Mouse (Mus musculus) liver, adult 2 months (tissue): Measurements from ENCODE around the gene Exosc1. TPM values are rescaled to one million over a fixed set of nuclear protein-coding genes. Genes with fewer than 3 reads are reported as not detected.

Source experiments
- DNase-seq: peaks from one replicate; pipeline ENCODE4 v3.0.0-alpha.2; 2011; ENCODE audit warnings: low read depth, low spot score; ENCODE audit errors: extremely low read depth
- H3K27ac ChIP-seq: fragments of 200-500 bp; replicated peaks from 2 replicates; pipeline ENCODE4 v1.5.1; 2012; ENCODE audit warnings: low read depth, mild to moderate bottlenecking, control low read depth, inconsistent platforms, low read length; ENCODE audit not compliant: insufficient read depth
- H3K27me3 ChIP-seq: fragments of 200-500 bp; 2 replicates; pipeline ENCODE4 v1.6.1; 2012; ENCODE audit warnings: mild to moderate bottlenecking, moderate library complexity, low read length, inconsistent platforms; ENCODE audit not compliant: control insufficient read depth, insufficient read depth
- H3K36me3 ChIP-seq: fragments of 200-500 bp; 2 replicates; pipeline ENCODE4 v1.6.1; 2012; ENCODE audit warnings: low read length, inconsistent platforms; ENCODE audit not compliant: control insufficient read depth, insufficient read depth
- H3K4me1 ChIP-seq: fragments of 200-500 bp; 2 replicates; pipeline ENCODE4 v1.6.1; 2011; ENCODE audit warnings: low read length; ENCODE audit not compliant: control insufficient read depth, insufficient read depth
- H3K4me3 ChIP-seq: fragments of 200-500 bp; 2 replicates; pipeline ENCODE4 v1.5.1; 2011; ENCODE audit warnings: low read depth, mild to moderate bottlenecking, control low read depth, low read length, moderate library complexity; ENCODE audit not compliant: insufficient read depth
- H3K79me2 ChIP-seq: fragments of 200-500 bp; 2 replicates; pipeline ENCODE4 v1.6.1; 2012; ENCODE audit warnings: inconsistent platforms, mild to moderate bottlenecking, low read length, moderate library complexity; ENCODE audit not compliant: control insufficient read depth, insufficient read depth
- H3K9ac ChIP-seq: fragments of 200-500 bp; 2 replicates; pipeline ENCODE4 v1.6.1; 2012; ENCODE audit warnings: low read depth, mild to moderate bottlenecking, control low read depth, inconsistent platforms, low read length
- CTCF ChIP-seq: fragments of 200-500 bp; IDR thresholded peaks from 2 replicates; pipeline ENCODE4 v1.5.1; 2011; ENCODE audit warnings: low read depth, low read length, control low read depth
- POLR2A ChIP-seq: fragments of 200-500 bp; IDR thresholded peaks from 2 replicates; pipeline ENCODE4 v1.6.1; 2011; ENCODE audit warnings: low read length, control low read depth; ENCODE audit not compliant: insufficient read depth; ENCODE audit errors: extremely low read depth
- WGBS: fragments of 180-500 bp; shearing (Covaris S2); methylation state at CpG from one replicate; pipeline ENCODE4 v1.1.7; 2018; 5-methylcytosine and 5-hydroxymethylcytosine counted together
- polyA plus RNA-seq: library from polyadenylated mRNA; depleted of rRNA; stranded (reverse); fragments of >200 nt; gene quantifications from 2 replicates; pipeline ENCODE4 v1.2.3, GENCODE M21; 2012; rRNA removed
- total RNA-seq: library from RNA; depleted of rRNA; stranded (reverse); fragments of >200 nt; gene quantifications from 2 replicates; pipeline ENCODE4 v1.2.3, GENCODE M21; 2014; rRNA removed

Exosc1 gene
- total RNA-seq (5.6 and 6.5 TPM in 2 replicates), polyA plus RNA-seq (5.9 and 8.2 TPM in 2 replicates)

DNA sequence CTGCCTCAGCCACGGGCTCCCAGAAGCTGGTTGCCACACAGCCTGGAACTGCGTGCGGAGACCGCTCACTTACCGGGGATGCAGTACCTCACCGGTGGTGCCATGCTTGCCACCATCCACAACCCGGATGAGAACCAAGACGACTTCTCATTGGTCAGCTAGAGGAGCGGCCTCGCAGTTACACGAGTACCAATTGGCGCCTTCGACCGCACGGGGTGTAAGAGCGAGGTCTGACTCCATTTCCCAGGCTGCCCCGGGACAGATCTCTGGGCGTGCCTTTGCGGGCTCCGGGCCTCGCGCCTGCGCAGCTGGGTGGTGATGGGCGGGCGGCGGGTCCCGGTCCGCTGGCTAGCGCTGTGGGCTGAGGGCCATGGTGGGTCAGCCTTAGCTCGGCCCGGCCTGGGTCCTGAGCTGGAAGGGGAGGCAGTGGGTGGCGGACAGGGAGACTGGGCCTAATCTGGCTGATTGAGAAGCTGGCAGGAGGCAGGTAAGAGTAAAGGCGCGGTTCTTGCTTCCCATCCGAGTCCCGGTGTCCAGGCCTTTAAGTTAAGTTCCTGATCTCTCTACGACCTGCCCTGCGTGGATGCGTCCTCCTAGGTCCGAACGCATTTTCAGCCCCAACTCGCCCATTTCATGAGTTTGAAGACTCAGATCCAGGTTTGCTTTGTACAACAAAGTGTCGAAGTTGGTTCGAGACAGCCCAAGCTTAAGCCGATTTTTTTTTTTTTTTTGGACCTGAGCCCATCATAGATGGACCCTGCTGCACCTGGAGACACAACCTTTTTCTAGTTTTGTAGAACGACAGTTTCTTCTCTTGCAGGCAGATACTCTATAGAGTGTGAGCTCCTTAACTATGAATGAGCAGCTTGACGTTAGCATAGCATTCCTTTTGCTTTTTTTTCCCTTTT is at the start of gene Exosc1, which contains the start of gene Zdhhc16:
Gene Exosc1 (minus strand): TSS at position 245 of the 908 bp plus-strand sequence.
Gene Zdhhc16 (plus strand): TSS at position 302 of the 908 bp plus-strand sequence.
- H3K27ac ChIP-seq: peak within 1 kb of the TSS; percentile 51

GRCm38 (mm10) chr19:41982791-41983150 is 49.5 kb upstream of the Exosc1 start:
- TF ChIP-seq POLR2A: no peak
- TF ChIP-seq CTCF: no peak
- H3K9ac ChIP-seq: peak overlapping the region; percentile 89
- peaks cover 3% of the 10 kb centered on the region for H3K4me1 ChIP-seq
- H3K36me3 ChIP-seq: no peaks in the 10 kb centered on the region
- WGBS: 7% methylated on average over 4 of the region's 4 CpGs
- peak overlapping the region; percentile 71 for H3K4me3 ChIP-seq
- DNase-seq: peak; percentile 43
- H3K27ac ChIP-seq: peak overlapping the region; percentile 75
- peaks cover 33% of the 10 kb centered on the region for H3K79me2 ChIP-seq
- no peaks in the 10 kb centered on the region for H3K27me3 ChIP-seq

More for the DNA sequence above, at the start of gene Exosc1, which contains the start of gene Zdhhc16:
- peaks cover 4% of the 10 kb centered on the region; the same call in 1 of the 2 replicates for H3K36me3 ChIP-seq
- TF ChIP-seq POLR2A (peak; percentile 50), CTCF (no peak)
- peaks cover 6% of the 10 kb centered on the region for H3K4me1 ChIP-seq
- H3K79me2 ChIP-seq: peaks cover 6% of the 10 kb centered on the region; the same call in 1 of the 2 replicates
- H3K9ac ChIP-seq: peak within 1 kb of the TSS; percentile 93
- WGBS: under 1% methylated on average over 47 of the region's 47 CpGs
- peak; percentile 95 for DNase-seq
- H3K27me3 ChIP-seq: no peaks in the 10 kb centered on the region
- peak within 1 kb of the TSS; percentile 95 for H3K4me3 ChIP-seq

DNA sequence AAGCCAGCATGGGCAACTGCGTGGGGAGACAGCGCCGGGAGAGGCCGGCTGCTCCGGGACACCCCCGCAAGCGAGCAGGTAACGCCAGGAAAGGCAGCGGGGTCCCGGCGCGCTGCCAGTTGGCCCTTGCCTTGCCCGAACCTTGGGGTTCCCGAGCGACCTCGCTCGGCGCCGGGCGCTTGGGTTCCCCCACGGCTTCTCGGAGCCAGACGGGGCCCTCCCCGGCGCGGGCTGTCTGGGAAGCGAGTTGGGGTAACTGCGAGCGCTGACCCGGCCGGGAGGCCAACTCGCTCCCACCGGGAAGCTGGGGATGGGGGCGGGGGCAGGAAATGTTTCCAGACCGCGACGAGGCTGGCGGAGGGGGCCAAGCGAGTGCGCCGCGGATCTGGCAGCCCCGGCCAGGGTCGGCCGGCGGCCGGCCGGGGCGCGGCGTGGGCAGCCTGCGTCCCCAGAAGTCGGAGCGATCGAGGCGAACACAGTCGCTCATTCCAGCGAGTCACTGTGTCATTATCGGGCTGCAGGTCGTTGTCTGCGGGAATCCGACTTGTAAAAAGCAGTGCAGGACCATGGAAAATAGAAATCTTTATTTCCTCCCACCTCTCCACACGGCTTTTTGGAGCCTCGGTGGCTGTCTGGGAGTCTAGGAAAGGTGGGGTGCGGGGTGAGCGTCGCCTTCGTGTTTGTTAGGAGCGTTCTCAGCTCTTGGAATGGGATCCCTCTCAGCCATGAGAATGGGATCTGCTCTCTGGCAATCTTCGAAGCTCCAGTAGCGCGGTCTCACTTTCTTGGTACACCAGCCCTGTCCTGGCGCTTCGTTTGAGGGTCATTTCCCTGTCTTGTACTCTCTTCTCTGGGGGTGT is 48.9 kb upstream of the Exosc1 start:
- H3K27ac ChIP-seq: peak overlapping the region; percentile 75
- H3K79me2 ChIP-seq: peaks cover 34% of the 10 kb centered on the region
- no peaks in the 10 kb centered on the region for H3K36me3 ChIP-seq
- peak; percentile 35 for DNase-seq
- peaks cover 3% of the 10 kb centered on the region for H3K4me1 ChIP-seq
- TF ChIP-seq CTCF: no peak
- H3K27me3 ChIP-seq: no peaks in the 10 kb centered on the region
- H3K9ac ChIP-seq: peak overlapping the region; percentile 89
- under 1% methylated on average over 74 of the region's 74 CpGs for WGBS
- peak overlapping the region; percentile 71 for H3K4me3 ChIP-seq

DNA sequence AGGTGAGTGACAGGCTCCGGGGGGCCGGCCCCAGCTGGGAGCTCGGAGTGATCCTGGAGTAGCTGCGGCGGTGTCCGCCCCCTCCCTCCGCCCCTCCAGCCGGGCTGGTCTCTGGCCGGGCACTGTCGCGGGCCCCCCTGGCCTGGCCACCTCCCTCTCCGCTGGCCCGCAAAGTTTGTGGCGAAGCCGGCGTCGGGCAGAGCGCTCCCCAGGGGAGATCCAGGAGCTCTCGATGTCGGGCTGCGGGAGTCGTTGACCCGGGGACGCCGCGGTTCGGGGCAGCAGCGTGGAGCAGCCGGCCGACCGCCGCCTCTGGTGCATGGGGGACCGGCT is 48.3 kb upstream of the Exosc1 start, which contains the start of gene Ubtd1:
Gene Ubtd1 (plus strand): TSS at position 169 of the 333 bp plus-strand sequence.
- TF ChIP-seq POLR2A (0 out of 2 replicates have a peak, but pooled peaks have one; percentile 44), CTCF (no peak)
- DNase-seq: no peak
- Histone ChIP-seq H3K27ac (peak within 1 kb of the TSS; percentile 86), H3K4me3 (peak within 1 kb of the TSS; percentile 81), H3K27me3 (no peaks in the 10 kb centered on the region), H3K4me1 (peaks cover 4% of the 10 kb centered on the region), H3K79me2 (peaks cover 31% of the 10 kb centered on the region), H3K36me3 (no peaks in the 10 kb centered on the region), H3K9ac (peak within 1 kb of the TSS; percentile 89)
- under 1% methylated on average over 26 of the region's 33 CpGs for WGBS

GRCm38 (mm10) chr19:41980819-41981594 is 47.8 kb upstream of the Exosc1 start, which contains the start of gene Mms19:
Gene Mms19 (minus strand): TSS chr19:41981157.
- Histone ChIP-seq H3K79me2 (peaks cover 31% of the 10 kb centered on the region), H3K9ac (peak within 1 kb of the TSS; percentile 89), H3K4me3 (peak within 1 kb of the TSS; percentile 81), H3K27me3 (no peaks in the 10 kb centered on the region), H3K27ac (peak within 1 kb of the TSS; percentile 86), H3K36me3 (no peaks in the 10 kb centered on the region), H3K4me1 (peaks cover 5% of the 10 kb centered on the region)
- DNase-seq: peak; percentile 90
- TF ChIP-seq POLR2A (peak; percentile 82), CTCF (peak; percentile 20; the same call in 1 of the 2 replicates)
- WGBS: under 1% methylated on average over 59 of the region's 68 CpGs
